Mouse (Mus musculus): ENCODE measurements around the gene Ddb2.
A peak's percentile ranks its signal among the peaks of the same experiment; 100 is the strongest.

Ddb2 gene

GRCm38 (mm10) chr2:91236601-91237510 lies at the start of gene Ddb2:
Gene Ddb2, minus strand, starts transcription at chr2:91236982.
- DNase-seq (ENCODE audit: low read depth, low spot score), result peak; percentile 98

DNA sequence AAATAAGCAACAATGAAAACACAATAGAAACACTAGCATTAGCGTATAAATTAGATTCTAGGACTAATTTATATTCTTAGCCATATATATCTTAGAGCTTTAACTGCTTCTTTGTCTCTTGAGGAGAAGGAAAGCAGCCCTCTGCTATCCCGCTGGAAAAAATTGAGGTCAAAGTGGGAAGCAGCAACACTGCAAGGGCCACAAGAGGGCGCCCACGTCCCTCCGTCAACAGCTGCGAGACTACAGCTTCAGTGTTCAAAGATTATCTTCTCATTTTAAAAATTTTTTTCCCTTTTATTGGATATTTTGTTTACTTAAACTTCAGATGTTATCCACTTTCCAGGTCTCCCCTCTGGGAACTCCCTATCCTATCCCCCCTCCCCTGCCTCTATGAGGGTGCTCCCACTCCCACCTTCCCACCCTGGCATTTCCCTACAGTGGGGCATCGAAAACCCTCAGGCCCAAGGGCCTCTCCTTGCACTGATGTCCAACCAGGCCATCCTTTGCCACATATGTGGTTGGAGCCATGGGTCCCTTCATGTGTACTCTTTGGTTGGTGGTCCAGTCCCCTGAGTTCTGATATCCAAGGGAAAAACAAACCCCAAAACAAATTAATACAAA lies 49.2 kb upstream of the Ddb2 start:
- peak; percentile 77 for DNase-seq (ENCODE audit: low read depth, low spot score)

GRCm38 (mm10) chr2:91284375-91285199 lies 47.8 kb upstream of the Ddb2 start:
- DNase-seq (ENCODE audit: low read depth, low spot score), result no peak

DNA sequence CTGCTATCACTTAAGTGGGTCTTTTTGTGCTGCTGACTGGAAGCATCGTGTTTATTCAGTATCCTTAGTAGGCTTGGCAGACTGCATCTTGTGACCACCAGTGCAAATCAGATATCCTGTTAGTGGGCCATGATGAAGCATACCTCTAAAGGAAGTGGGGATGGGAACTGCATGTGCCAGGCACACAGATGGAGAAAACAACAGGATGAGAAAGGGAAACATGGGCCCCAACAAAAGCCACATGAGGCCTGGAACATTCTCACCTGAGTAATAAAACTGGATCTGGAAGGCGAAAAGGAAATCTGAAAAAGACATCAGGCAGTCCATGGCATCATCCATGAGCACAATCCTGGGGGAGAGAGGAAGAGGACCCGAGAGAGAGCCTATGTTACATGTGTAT lies 47.2 kb upstream of the Ddb2 start:
- no peak for DNase-seq (ENCODE audit: low read depth, low spot score)

DNA sequence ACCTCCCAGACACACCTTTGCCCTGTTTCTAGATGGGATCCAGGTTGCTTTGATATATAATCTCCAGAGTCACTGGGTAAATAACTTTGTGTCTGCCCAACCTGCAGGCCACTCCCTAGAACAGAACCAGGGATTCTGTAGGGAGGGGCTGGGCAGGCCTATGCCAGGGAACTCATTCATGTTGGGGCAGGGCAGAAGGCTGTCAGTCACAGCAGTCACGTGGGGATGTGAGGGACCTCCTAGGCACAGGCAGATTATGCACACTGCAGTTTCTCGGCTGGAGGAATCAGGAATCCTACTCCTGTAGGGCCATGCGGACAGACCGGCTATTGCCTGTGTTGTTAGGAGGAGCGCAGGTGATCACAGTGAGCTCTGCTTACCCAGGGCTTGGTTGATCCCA lies 44.6 kb upstream of the Ddb2 start:
- DNase-seq (ENCODE audit: low read depth, low spot score), result peak; percentile 81

- DNase-seq (ENCODE audit: low read depth, low spot score), result no peak
Measured at GRCm38 (mm10) chr2:91279372-91279755, 42.6 kb upstream of the Ddb2 start.

GRCm38 (mm10) chr2:91278749-91279371 lies 42.1 kb upstream of the Ddb2 start:
- DNase-seq (ENCODE audit: low read depth, low spot score), result peak; percentile 82

DNA sequence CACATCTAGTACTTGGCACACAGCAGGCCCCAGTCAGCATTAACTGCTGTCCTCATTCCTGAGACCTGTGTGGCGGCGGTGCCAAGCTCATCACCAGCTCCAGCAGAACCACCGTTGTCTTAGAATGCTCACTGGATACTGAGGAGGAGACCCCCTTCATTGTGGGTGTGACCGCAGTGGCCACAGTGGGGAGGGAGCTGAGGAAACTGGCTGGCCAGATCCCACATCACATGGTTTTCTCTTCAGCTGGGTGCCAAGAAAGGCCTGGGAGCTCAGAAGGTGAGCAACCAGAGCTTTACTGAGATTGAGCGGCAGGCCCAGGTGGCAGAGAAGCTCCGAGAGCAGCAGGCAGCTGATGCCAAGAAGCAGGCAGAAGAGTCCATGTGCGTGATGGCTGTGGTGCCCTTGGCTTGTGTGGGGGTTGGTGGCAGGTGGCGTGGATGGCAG lies 32.9 kb upstream of the Ddb2 start:
- no peak for DNase-seq (ENCODE audit: low read depth, low spot score)

- no peak for DNase-seq (ENCODE audit: low read depth, low spot score)
Measured at GRCm38 (mm10) chr2:91268706-91269105, 31.9 kb upstream of the Ddb2 start.

- no peak for DNase-seq (ENCODE audit: low read depth, low spot score)
Measured at GRCm38 (mm10) chr2:91268042-91268441, 31.3 kb upstream of the Ddb2 start.

DNA sequence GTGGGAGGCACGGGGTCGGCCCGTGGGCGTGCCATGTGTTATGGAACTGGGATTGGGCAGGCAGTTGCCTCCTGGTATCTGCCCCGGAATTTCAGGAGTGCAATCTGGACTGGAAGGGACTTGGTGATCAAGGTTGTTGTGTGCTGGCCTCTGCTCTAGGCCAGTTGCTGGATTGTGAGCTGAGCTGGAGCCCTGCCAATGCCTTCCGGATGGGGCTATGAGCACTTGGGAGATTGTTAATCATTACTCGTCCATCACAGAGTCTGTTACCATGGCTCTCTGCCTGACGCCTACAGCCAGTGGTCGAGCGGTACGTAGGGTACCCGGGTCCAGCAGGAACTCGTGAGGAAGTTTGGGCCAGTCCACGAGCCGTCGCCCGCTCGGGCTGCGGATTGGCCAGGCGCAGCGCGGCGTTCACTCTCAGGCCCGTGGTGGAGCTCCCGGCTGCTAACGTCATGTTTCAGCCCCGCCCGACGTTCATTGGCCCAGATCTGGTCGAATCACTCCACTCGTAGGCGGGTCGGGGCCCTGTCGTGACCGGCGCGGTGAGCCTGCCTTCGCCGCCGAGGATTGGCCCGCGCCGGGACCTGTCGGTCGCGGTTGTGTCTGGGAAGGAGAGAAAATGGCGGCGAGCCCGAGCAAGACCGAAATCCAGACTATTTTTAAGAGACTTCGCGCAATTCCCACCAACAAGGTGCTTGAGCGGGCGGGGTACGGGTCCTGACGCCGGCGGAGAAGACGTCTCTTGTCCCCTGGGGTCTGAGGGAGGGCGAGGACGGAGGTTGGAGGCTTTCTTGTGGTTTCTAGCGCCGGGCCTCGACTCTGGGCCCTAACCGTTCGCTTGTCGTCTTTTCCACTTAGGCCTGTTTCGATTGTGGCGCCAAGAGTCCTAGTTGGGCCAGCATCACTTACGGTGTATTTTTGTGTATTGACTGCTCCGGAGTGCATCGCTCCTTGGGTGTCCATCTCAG lies 28.2 kb upstream of the Ddb2 start, which contains the start of gene Arfgap2:
Gene Arfgap2, plus strand, starts transcription at position 264 of the 971 bp plus-strand sequence.
- peak; percentile 98 for DNase-seq (ENCODE audit: low read depth, low spot score)

- DNase-seq (ENCODE audit: low read depth, low spot score), result no peak
Measured at GRCm38 (mm10) chr2:91263692-91264660, 27.2 kb upstream of the Ddb2 start.

DNA sequence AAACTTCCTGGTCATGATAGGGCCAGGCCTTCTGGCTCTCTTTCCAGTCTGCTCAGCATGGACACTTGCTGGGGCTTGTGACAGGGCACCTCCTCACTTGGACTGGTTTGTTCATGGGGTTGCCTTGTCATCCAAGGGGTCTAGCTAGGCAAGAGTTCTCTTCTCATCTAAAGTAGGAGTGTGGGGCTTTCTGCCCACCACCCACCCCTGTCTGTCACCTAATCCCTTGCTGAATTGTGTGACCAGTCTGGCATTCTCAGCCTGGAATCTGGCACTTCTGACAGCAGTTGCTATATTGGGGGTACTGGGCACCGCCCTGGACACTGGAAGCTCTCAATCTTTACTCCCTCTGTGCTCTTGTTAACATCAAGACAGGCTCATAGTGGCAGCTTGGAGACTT lies 22.7 kb upstream of the Ddb2 start:
- DNase-seq (ENCODE audit: low read depth, low spot score), result no peak

GRCm38 (mm10) chr2:91258830-91259229 lies 22.0 kb upstream of the Ddb2 start:
- DNase-seq (ENCODE audit: low read depth, low spot score), result no peak

DNA sequence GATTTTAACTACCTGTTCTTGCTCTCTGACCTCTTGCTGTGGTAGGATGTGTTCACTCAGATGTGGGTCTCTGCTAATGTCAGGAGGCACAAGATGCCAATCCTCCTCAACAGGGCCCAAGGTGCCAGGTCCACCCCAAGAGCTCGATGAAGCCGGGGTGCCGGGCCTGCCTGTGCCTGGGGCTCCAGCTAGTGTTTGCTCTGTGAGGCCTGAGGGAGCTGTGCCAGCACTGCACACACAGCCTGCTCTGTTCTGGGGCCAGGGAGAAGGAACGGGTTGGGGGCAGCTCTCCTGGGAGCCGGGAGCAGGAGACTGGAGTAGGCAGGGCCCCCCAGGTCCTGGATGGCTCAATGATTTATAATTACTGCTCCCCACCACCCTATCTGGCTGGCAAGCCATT lies 21.3 kb upstream of the Ddb2 start:
- DNase-seq (ENCODE audit: low read depth, low spot score), result no peak

GRCm38 (mm10) chr2:91257126-91257980 lies 20.6 kb upstream of the Ddb2 start:
- DNase-seq (ENCODE audit: low read depth, low spot score), result peak; percentile 77

DNA sequence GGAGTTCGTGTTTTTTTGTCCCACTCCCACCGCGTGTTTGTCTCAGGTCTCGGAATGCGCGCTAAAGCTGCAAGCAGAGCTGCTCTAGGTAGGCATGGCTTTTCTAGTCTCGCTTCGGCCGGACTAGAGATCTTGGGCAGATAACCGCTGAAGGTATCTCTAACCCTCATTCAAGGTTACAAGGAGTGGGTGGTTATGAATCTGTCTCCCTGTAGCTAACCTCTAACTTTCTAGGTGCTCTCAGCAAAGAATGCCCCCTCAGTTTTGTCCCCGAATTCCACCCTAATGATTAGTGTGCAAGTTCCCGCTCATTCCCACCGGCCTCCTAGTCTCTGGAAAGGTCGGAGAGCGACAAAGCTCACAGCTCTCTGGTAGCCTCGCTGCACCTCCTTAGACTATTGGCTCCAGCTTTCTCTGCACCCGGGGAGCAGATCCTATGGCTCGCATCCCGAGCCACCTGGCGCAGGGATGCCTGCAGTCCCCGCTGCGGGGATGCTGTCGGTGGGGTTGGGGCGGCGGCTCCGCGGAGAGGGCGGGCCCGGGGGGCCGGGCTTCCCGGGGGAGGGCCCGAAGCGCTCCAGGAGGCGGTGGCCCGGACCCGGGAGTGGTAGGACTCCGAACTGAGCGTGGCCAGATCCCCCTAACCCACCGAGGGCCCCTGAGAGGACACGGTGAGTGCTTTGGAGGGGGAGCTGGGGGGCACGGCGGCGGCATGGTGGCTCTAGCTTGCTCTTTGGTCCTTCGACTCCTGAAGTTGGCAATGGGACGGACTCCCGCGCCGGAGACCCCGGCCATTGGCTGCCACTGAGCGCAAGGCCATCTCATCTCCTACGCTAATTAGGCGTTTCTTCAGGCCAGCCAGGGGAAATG lies 19.7 kb upstream of the Ddb2 start:
- DNase-seq (ENCODE audit: low read depth, low spot score), result peak; percentile 74

Data from ZHBTc4 (cell line).